Mouse (Mus musculus) heart, adult 2 months (tissue): ENCODE measurements at regions not wholly inside any gene's neighbourhood (a gene's known extent, or its start where the extent isn't known, plus 50 kb on each side); places are given as distances from the start of the nearest gene placed in this dataset.

Experiments
- CTCF ChIP-seq: fragments of 200-600 bp; IDR thresholded peaks from 2 replicates; pipeline ENCODE4 v1.8.1; 2022; ENCODE audit warnings: antibody characterized with exemption, mild to moderate bottlenecking, moderate library complexity
- EP300 ChIP-seq: fragments of 200-500 bp; IDR thresholded peaks from 2 replicates; pipeline ENCODE4 v1.6.1; 2011; ENCODE audit warnings: low read depth, low read length, control low read depth; ENCODE audit not compliant: insufficient read depth
- POLR2A ChIP-seq: fragments of 200-500 bp; IDR thresholded peaks from 2 replicates; pipeline ENCODE4 v1.6.1; 2011; ENCODE audit warnings: mild to moderate bottlenecking, low read depth, low read length, control low read depth; ENCODE audit not compliant: insufficient read depth

DNA sequence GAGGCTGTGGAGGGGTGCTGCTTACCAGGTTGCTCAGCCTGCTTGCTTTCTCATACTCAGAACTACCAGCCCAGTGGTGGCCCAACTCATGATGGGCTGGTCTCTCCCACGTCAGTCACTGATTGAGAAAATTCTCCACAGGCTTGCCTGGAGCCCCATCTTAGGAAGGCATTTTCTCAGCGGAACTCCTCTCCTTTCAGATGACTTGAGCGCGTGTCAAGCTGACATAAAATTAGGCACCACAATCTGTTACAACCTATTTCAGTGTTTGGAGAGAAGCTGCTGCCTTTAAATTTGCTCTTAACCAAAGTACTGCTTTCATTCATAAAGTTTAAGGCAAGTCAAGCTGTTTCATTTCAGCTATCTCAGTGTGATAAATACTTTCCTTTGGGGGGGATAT, 269.6 kb downstream of the Ipmk start:
- no peak for TF ChIP-seq CTCF
- no peak for TF ChIP-seq POLR2A
- TF ChIP-seq EP300 = no peak
